Mouse (Mus musculus) lung, postnatal 0 days (tissue): ENCODE measurements around the gene Gm1043. TPM values are rescaled to one million over a fixed set of nuclear protein-coding genes. Genes with fewer than 3 reads are reported as not detected.
A peak's percentile ranks its signal among the peaks of the same experiment; 100 is the strongest.

Experiments
- ATAC-seq: fragments of 200-750 bp; cut with Nextera tagmentation; 2 replicates; pipeline ENCODE4 v1.8.0; 2017; ENCODE audit warnings: moderate library complexity
- DNase-seq: peaks from one replicate; pipeline ENCODE4 v3.0.0-alpha.2; 2016; ENCODE audit warnings: low spot score
- H3K27ac ChIP-seq: fragments of 300-500 bp; sonication (generic); 2 replicates; pipeline ENCODE4 v1.5.1; 2014; ENCODE audit warnings: antibody characterized with exemption, mild to moderate bottlenecking, low read length, mixed read lengths
- H3K27me3 ChIP-seq: fragments of 300-500 bp; sonication (generic); replicated peaks from 2 replicates; pipeline ENCODE4 v1.6.1; 2014; ENCODE audit warnings: low read length, mixed read lengths; ENCODE audit not compliant: insufficient read depth
- H3K36me3 ChIP-seq: fragments of 300-500 bp; sonication (generic); 2 replicates; pipeline ENCODE4 v1.6.1; 2014; ENCODE audit warnings: low read length, mixed read lengths; ENCODE audit not compliant: insufficient read depth
- H3K4me1 ChIP-seq: fragments of 300-500 bp; sonication (generic); 2 replicates; pipeline ENCODE4 v1.6.1; 2014; ENCODE audit warnings: antibody characterized with exemption, low read depth, low read length, mixed read lengths; ENCODE audit not compliant: insufficient read depth
- H3K4me2 ChIP-seq: fragments of 300-500 bp; sonication (generic); replicated peaks from 2 replicates; pipeline ENCODE4 v1.6.1; 2014; ENCODE audit warnings: low read depth, mild to moderate bottlenecking, low read length, moderate library complexity, mixed read lengths
- H3K4me3 ChIP-seq: fragments of 300-500 bp; sonication (generic); 2 replicates; pipeline ENCODE4 v1.5.1; 2014; ENCODE audit warnings: low read depth, low read length
- H3K9ac ChIP-seq: fragments of 300-500 bp; sonication (generic); replicated peaks from 2 replicates; pipeline ENCODE4 v1.6.1; 2014; ENCODE audit warnings: low read depth, mild to moderate bottlenecking
- H3K9me3 ChIP-seq: fragments of 300-500 bp; sonication (generic); 2 replicates; pipeline ENCODE4 v1.6.1; 2016; ENCODE audit warnings: low read length, mixed read lengths
- CTCF ChIP-seq: IDR thresholded peaks from 2 replicates; pipeline ENCODE4 v1.5.1; 2016; ENCODE audit warnings: antibody characterized with exemption, mild to moderate bottlenecking
- EP300 ChIP-seq: IDR thresholded peaks from 2 replicates; pipeline ENCODE4 v1.6.1; 2016; ENCODE audit warnings: antibody characterized with exemption, mild to moderate bottlenecking, control low read depth
- WGBS: fragments of 180-500 bp; shearing (Covaris S2); extraction: QIAGEN DNeasy Blood & Tissue Kit; methylation state at CpG from one replicate; pipeline ENCODE4 v1.1.7; 2014; 5-methylcytosine and 5-hydroxymethylcytosine counted together
- polyA plus RNA-seq: library from polyadenylated mRNA; unstranded; fragments of >200 nt; fragmentation: Nextera tagmentation; extraction: Ambion mirVana; gene quantifications from 2 replicates; pipeline ENCODE4 v1.2.1, GENCODE M21; 2015

Gene Gm1043
- polyA plus RNA-seq, 1 experiment from 2014 or later = not detected

- Histone ChIP-seq H3K27ac (no peak overlapping the region), H3K36me3 (no peaks in the 10 kb centered on the region), H3K4me2 (no peak overlapping the region), H3K27me3 (peaks cover 53% of the 10 kb centered on the region), H3K9ac (no peak overlapping the region), H3K9me3 (no peaks in the 10 kb centered on the region), H3K4me1 (no peaks in the 10 kb centered on the region), H3K4me3 (no peak overlapping the region)
- 9% methylated on average over 9 of the region's 9 CpGs for WGBS
- ATAC-seq (no peak), DNase-seq (no peak)
- TF ChIP-seq EP300 = no peak
- TF ChIP-seq CTCF = no peak
These were observed 156.1 kb downstream of the Gm1043 start for GRCm38 (mm10) chr5:37241224-37241623.

GRCm38 (mm10) chr5:37241651-37242151, 156.5 kb downstream of the Gm1043 start, which contains the start of gene Crmp1:
Crmp1 (plus strand) TSS chr5:37241940.
- ATAC-seq (peak; percentile 32; the same call in 1 of the 2 replicates), DNase-seq (no peak)
- H3K36me3 ChIP-seq = no peaks in the 10 kb centered on the region
- TF ChIP-seq EP300 = no peak
- H3K4me1 ChIP-seq = no peaks in the 10 kb centered on the region
- H3K4me3 ChIP-seq = peak within 1 kb of the TSS; percentile 12; the same call in 1 of the 2 replicates
- H3K9me3 ChIP-seq = no peaks in the 10 kb centered on the region
- H3K27ac ChIP-seq = no peak within 1 kb of the TSS
- H3K27me3 ChIP-seq = peaks cover 53% of the 10 kb centered on the region
- peak within 1 kb of the TSS; percentile 42 for H3K4me2 ChIP-seq
- 3% methylated on average over 37 of the region's 56 CpGs for WGBS
- no peak within 1 kb of the TSS for H3K9ac ChIP-seq

- TF ChIP-seq EP300 (no peak), CTCF (no peak)
These were observed 157.4 kb downstream of the Gm1043 start for GRCm38 (mm10) chr5:37242360-37243168.

GRCm38 (mm10) chr5:37243169-37243886, 158.2 kb downstream of the Gm1043 start:
- no peak overlapping the region for H3K9ac ChIP-seq
- DNase-seq (peak; percentile 71), ATAC-seq (no peak; the same call in 1 of the 2 replicates)
- H3K27me3 ChIP-seq = peaks cover 53% of the 10 kb centered on the region
- no peak overlapping the region for H3K4me3 ChIP-seq
- 1% methylated on average over 19 of the region's 19 CpGs for WGBS
- no peak overlapping the region for H3K27ac ChIP-seq
- no peaks in the 10 kb centered on the region for H3K9me3 ChIP-seq
- no peak overlapping the region for H3K4me2 ChIP-seq
- TF ChIP-seq CTCF (no peak), EP300 (no peak)
- H3K4me1 ChIP-seq = no peaks in the 10 kb centered on the region
- H3K36me3 ChIP-seq = no peaks in the 10 kb centered on the region

More at GRCm38 (mm10) chr5:37242360-37243168, 157.4 kb downstream of the Gm1043 start:
- H3K4me3 ChIP-seq = no peak overlapping the region
- H3K27me3 ChIP-seq = peaks cover 53% of the 10 kb centered on the region
- peak overlapping the region; percentile 42; the same call in 1 of the 2 replicates for H3K4me2 ChIP-seq
- no peaks in the 10 kb centered on the region for H3K4me1 ChIP-seq
- WGBS = 15% methylated on average over 35 of the region's 44 CpGs
- H3K27ac ChIP-seq = no peak overlapping the region
- no peaks in the 10 kb centered on the region for H3K36me3 ChIP-seq
- no peak for DNase-seq
- H3K9me3 ChIP-seq = no peaks in the 10 kb centered on the region
- ATAC-seq = no peak
- no peak overlapping the region for H3K9ac ChIP-seq

- 5% methylated on average over 13 of the region's 13 CpGs for WGBS
- H3K27me3 ChIP-seq = peaks cover 53% of the 10 kb centered on the region
- no peaks in the 10 kb centered on the region for H3K4me1 ChIP-seq
- no peak for ATAC-seq
- TF ChIP-seq CTCF (no peak), EP300 (no peak)
- H3K4me2 ChIP-seq = no peak overlapping the region
- H3K9me3 ChIP-seq = no peaks in the 10 kb centered on the region
- no peak overlapping the region for H3K27ac ChIP-seq
- H3K4me3 ChIP-seq = no peak overlapping the region
- no peak overlapping the region for H3K9ac ChIP-seq
- no peak for DNase-seq
- H3K36me3 ChIP-seq = no peaks in the 10 kb centered on the region
These were observed 159.0 kb downstream of the Gm1043 start for GRCm38 (mm10) chr5:37244161-37244560.

- Histone ChIP-seq H3K4me3 (no peak overlapping the region), H3K4me1 (no peaks in the 10 kb centered on the region), H3K4me2 (no peak overlapping the region), H3K36me3 (no peaks in the 10 kb centered on the region), H3K27me3 (peaks cover 53% of the 10 kb centered on the region), H3K9me3 (no peaks in the 10 kb centered on the region), H3K9ac (no peak overlapping the region), H3K27ac (no peak overlapping the region)
- WGBS = 38% methylated on average over 9 of the region's 9 CpGs
- TF ChIP-seq EP300 (no peak), CTCF (no peak)
- no peak for DNase-seq
- ATAC-seq = no peak
These were observed 159.6 kb downstream of the Gm1043 start for GRCm38 (mm10) chr5:37244666-37245242.
